Mouse (Mus musculus) hindbrain, embryonic 11.5 days (tissue): ENCODE data around the gene Obsl1. TPM values are rescaled to one million over a fixed set of nuclear protein-coding genes. Genes with fewer than 3 reads are reported as not detected.

ENCODE experiments used
- ATAC-seq: fragments of 200-750 bp; cut with Nextera tagmentation; 2 replicates; pipeline ENCODE4 v1.8.0; 2017; ENCODE audit warnings: mild to moderate bottlenecking, moderate TSS enrichment, moderate library complexity; ENCODE audit not compliant: low FRiP score
- DNase-seq: peaks from one replicate; pipeline ENCODE4 v3.0.0-alpha.2; 2015; ENCODE audit warnings: low spot score
- H3K27ac ChIP-seq: fragments of 300-500 bp; sonication (generic); 2 replicates; pipeline ENCODE4 v1.5.1; 2014; ENCODE audit warnings: mild to moderate bottlenecking, low read depth, low read length
- H3K27me3 ChIP-seq: fragments of 300-500 bp; sonication (generic); 2 replicates; pipeline ENCODE4 v1.6.1; 2014; ENCODE audit warnings: mild to moderate bottlenecking, low read length, moderate library complexity, mixed read lengths; ENCODE audit not compliant: control insufficient read depth, insufficient read depth
- H3K36me3 ChIP-seq: fragments of 300-500 bp; sonication (generic); 2 replicates; pipeline ENCODE4 v1.6.1; 2014; ENCODE audit warnings: mild to moderate bottlenecking, low read length, moderate library complexity, mixed read lengths; ENCODE audit not compliant: control insufficient read depth, insufficient read depth
- H3K4me1 ChIP-seq: fragments of 300-500 bp; sonication (generic); replicated peaks from 2 replicates; pipeline ENCODE4 v1.6.1; 2014; ENCODE audit warnings: low read length, mixed read lengths; ENCODE audit not compliant: control insufficient read depth, insufficient read depth
- H3K4me2 ChIP-seq: fragments of 300-500 bp; sonication (generic); replicated peaks from 2 replicates; pipeline ENCODE4 v1.6.1; 2014; ENCODE audit warnings: mild to moderate bottlenecking, low read depth, low read length
- H3K4me3 ChIP-seq: fragments of 300-500 bp; sonication (generic); 2 replicates; pipeline ENCODE4 v1.5.1; 2014; ENCODE audit warnings: low read depth, low read length
- H3K9ac ChIP-seq: fragments of 300-500 bp; sonication (generic); 2 replicates; pipeline ENCODE4 v1.6.1; 2014; ENCODE audit warnings: low read depth, low read length
- H3K9me3 ChIP-seq: fragments of 300-500 bp; sonication (generic); 2 replicates; pipeline ENCODE4 v1.6.1; 2016; ENCODE audit warnings: low read length; ENCODE audit not compliant: control insufficient read depth
- WGBS: fragments of 180-500 bp; shearing (Covaris S2); extraction: QIAGEN DNeasy Blood & Tissue Kit; methylation state at CpG from one replicate; pipeline ENCODE4 v1.1.7; 2014; 5-methylcytosine and 5-hydroxymethylcytosine counted together
- polyA plus RNA-seq: library from polyadenylated mRNA; unstranded; fragments of >200 nt; fragmentation: Nextera tagmentation; extraction: Ambion mirVana; gene quantifications from 2 replicates; pipeline ENCODE4 v1.2.1, GENCODE M21; 2014

Obsl1 gene
- polyA plus RNA-seq = 34.0 and 34.4 TPM in 2 replicates

GRCm38 (mm10) chr1:75505956-75506831, at the start of gene Obsl1:
Gene Obsl1 (minus strand): TSS chr1:75506452.
- Histone ChIP-seq H3K27ac (peak within 1 kb of the TSS; percentile 76), H3K9ac (peak within 1 kb of the TSS; percentile 83), H3K4me2 (peak within 1 kb of the TSS; percentile 95), H3K9me3 (no peaks in the 10 kb centered on the region), H3K4me3 (peak within 1 kb of the TSS; percentile 82), H3K36me3 (no peaks in the 10 kb centered on the region), H3K4me1 (0 out of 2 replicates have a peak, but pooled peaks cover 4% of the 10 kb centered on the region), H3K27me3 (peaks cover 13% of the 10 kb centered on the region)
- peak; percentile 77 for DNase-seq
- WGBS = under 1% methylated on average over 63 of the region's 65 CpGs
- ATAC-seq = peak; percentile 83

GRCm38 (mm10) chr1:75555680-75556079, 49.4 kb upstream of the Obsl1 start:
- WGBS = 92% methylated on average over 7 of the region's 7 CpGs
- H3K4me2 ChIP-seq = no peak overlapping the region
- DNase-seq (no peak), ATAC-seq (no peak)
- H3K9ac ChIP-seq = no peak overlapping the region
- H3K36me3 ChIP-seq = no peaks in the 10 kb centered on the region
- H3K9me3 ChIP-seq = no peaks in the 10 kb centered on the region
- H3K4me3 ChIP-seq = no peak overlapping the region
- 0 out of 2 replicates have a peak, but pooled peaks cover 2% of the 10 kb centered on the region for H3K4me1 ChIP-seq
- H3K27me3 ChIP-seq = no peaks in the 10 kb centered on the region
- H3K27ac ChIP-seq = no peak overlapping the region

GRCm38 (mm10) chr1:75550586-75550985, 44.3 kb upstream of the Obsl1 start:
- Histone ChIP-seq H3K4me3 (no peak overlapping the region), H3K27ac (no peak overlapping the region), H3K4me2 (no peak overlapping the region), H3K36me3 (no peaks in the 10 kb centered on the region; the same call in 1 of the 2 replicates), H3K27me3 (no peaks in the 10 kb centered on the region), H3K9me3 (no peaks in the 10 kb centered on the region), H3K9ac (no peak overlapping the region), H3K4me1 (0 out of 2 replicates have a peak, but pooled peaks cover 2% of the 10 kb centered on the region)
- 93% methylated on average over 15 of the region's 15 CpGs for WGBS
- no peak for DNase-seq
- ATAC-seq = no peak

- no peak overlapping the region for H3K4me3 ChIP-seq
- WGBS = 90% methylated on average over 17 of the region's 17 CpGs
- no peaks in the 10 kb centered on the region for H3K9me3 ChIP-seq
- H3K36me3 ChIP-seq = no peaks in the 10 kb centered on the region; the same call in 1 of the 2 replicates
- no peaks in the 10 kb centered on the region for H3K27me3 ChIP-seq
- H3K9ac ChIP-seq = no peak overlapping the region
- ATAC-seq (no peak), DNase-seq (no peak)
- H3K27ac ChIP-seq = no peak overlapping the region
- H3K4me1 ChIP-seq = 0 out of 2 replicates have a peak, but pooled peaks cover 2% of the 10 kb centered on the region
- no peak overlapping the region for H3K4me2 ChIP-seq
Observed at GRCm38 (mm10) chr1:75549289-75550279, 43.3 kb upstream of the Obsl1 start.

GRCm38 (mm10) chr1:75548871-75549270, 42.6 kb upstream of the Obsl1 start:
- ATAC-seq (no peak), DNase-seq (no peak)
- H3K4me3 ChIP-seq = no peak overlapping the region
- no peak overlapping the region for H3K4me2 ChIP-seq
- no peak overlapping the region for H3K27ac ChIP-seq
- H3K36me3 ChIP-seq = no peaks in the 10 kb centered on the region; the same call in 1 of the 2 replicates
- H3K4me1 ChIP-seq = 0 out of 2 replicates have a peak, but pooled peaks cover 2% of the 10 kb centered on the region
- H3K9me3 ChIP-seq = no peaks in the 10 kb centered on the region
- H3K27me3 ChIP-seq = no peaks in the 10 kb centered on the region
- 90% methylated on average over 17 of the region's 17 CpGs for WGBS
- H3K9ac ChIP-seq = no peak overlapping the region

- DNase-seq (no peak), ATAC-seq (no peak)
- no peaks in the 10 kb centered on the region; the same call in 1 of the 2 replicates for H3K36me3 ChIP-seq
- H3K4me2 ChIP-seq = no peak overlapping the region
- no peaks in the 10 kb centered on the region for H3K9me3 ChIP-seq
- H3K27me3 ChIP-seq = no peaks in the 10 kb centered on the region
- H3K9ac ChIP-seq = no peak overlapping the region
- 0 out of 2 replicates have a peak, but pooled peaks cover 2% of the 10 kb centered on the region for H3K4me1 ChIP-seq
- H3K4me3 ChIP-seq = no peak overlapping the region
- H3K27ac ChIP-seq = no peak overlapping the region
- WGBS = 95% methylated on average over 3 of the region's 3 CpGs
Observed at GRCm38 (mm10) chr1:75548083-75548482, 41.8 kb upstream of the Obsl1 start.

- Histone ChIP-seq H3K4me3 (no peak overlapping the region), H3K9ac (no peak overlapping the region), H3K27ac (no peak overlapping the region), H3K4me2 (no peak overlapping the region; the same call in 1 of the 2 replicates), H3K4me1 (0 out of 2 replicates have a peak, but pooled peaks cover 2% of the 10 kb centered on the region), H3K36me3 (no peaks in the 10 kb centered on the region; the same call in 1 of the 2 replicates), H3K9me3 (no peaks in the 10 kb centered on the region), H3K27me3 (no peaks in the 10 kb centered on the region)
- no peak for DNase-seq
- no peak for ATAC-seq
- 92% methylated on average over 13 of the region's 13 CpGs for WGBS
Observed at GRCm38 (mm10) chr1:75547351-75547750, 41.1 kb upstream of the Obsl1 start.
